Mouse (Mus musculus): ENCODE measurements around the gene Txndc12.

DNA sequence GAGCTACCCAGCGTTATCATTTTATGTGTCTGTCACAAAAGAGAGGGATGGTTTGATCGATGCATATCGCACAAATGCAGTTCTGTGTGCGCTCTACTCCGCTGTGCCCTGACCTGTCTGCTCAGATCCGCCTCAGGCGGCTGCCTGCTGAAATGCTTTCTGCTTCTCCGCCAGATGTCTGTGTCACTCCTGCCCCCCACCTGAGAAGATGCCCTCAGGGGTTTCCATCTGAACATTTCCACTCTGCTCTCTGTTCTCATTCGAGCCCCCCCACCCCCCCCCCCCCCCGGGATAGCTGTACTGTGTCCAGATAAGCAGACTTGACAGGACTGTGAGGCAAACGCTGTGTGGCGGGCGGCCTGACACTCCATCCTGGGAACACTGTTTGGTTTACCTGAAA is 49.4 kb downstream of the Txndc12 start:
- no peak for TF ChIP-seq CTCF (IDR thresholded peaks at IDR 0.05; ENCODE audit: borderline replicate concordance, insufficient read depth, low read length)
- no peak for TF ChIP-seq POLR2A (IDR thresholded peaks at IDR 0.05; ENCODE audit: low read depth, low read length)
